24 mouse cellular contexts compared by ENCODE assay signal in the genomic region with DNA sequence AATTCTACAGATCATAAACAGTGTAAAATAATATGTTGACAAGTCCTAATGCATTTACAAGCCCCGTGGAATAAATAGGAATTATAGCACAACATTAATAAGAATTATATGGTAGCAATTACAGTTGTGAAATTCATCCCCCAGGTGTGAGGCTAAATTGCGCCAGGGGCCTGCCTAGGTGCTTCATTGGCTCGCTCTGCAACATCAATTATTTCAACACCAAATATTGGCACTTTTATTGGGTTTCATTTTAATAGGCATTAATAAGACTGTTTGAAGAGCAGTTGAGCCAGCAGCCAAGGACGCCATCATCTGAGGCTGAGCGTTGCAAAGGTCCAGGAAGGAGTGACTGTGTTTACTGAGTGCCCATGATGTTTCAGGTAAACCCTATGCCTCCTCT.
A peak's percentile ranks its signal among the peaks of the same experiment; 100 is the strongest.
DNase-seq lines count a peak whose midpoint lies in the region; ATAC-seq lines count a peak whose summit lies in the region.
"Had no signal": no experiment of that assay in that cellular context is flagged by ENCODE, and none has a peak within 500 bp of the region (broad histone marks: within the 10 kb centered on the region; RNA-seq: fewer than 3 reads in every experiment).

No protein-coding gene starts in this region.

- no peak overlapping the region for H3K4me2 ChIP-seq in limb, embryonic 11.5 days (ENCODE audit: low read depth, severe bottlenecking)
- H3K4me2 ChIP-seq in limb, embryonic 13.5 days (replicated peaks) = 0 out of 2 replicates have a peak overlapping the region, but pooled peaks have one; percentile 0
- H3K4me2 ChIP-seq: embryonic facial prominence, embryonic 13.5 days; embryonic facial prominence, embryonic 15.5 days; forebrain, embryonic 13.5 days; forebrain, embryonic 15.5 days had no signal

- DNase-seq in heart, embryonic 10.5 days (ENCODE audit: low spot score) = peak; percentile 27
- no peak for DNase-seq in heart, adult 8-10 months (ENCODE audit: low spot score)
- peak; percentile 73 for DNase-seq in hindlimb bud, embryonic 11.5 days (ENCODE audit: extremely low spot score, low read depth, low spot score)
- peak; percentile 49 for DNase-seq in limb, embryonic 11.5 days (ENCODE audit: low spot score)
- DNase-seq in heart, postnatal 14 days = no peak
- no peak for DNase-seq in kidney, postnatal 14 days
- DNase-seq in kidney, postnatal 36 days = no peak
- DNase-seq: adrenal gland, adult 2 months; adrenal gland, postnatal 10 days; adrenal gland, postnatal 25 days; cerebellum, adult 11 months; cerebellum, adult 18-20 months; cerebellum, adult 8-10 months; cerebellum, adult 9-11 months; cerebellum, postnatal 14 days; cerebellum, postnatal 36 days; embryo, embryonic 11 days had no signal

- peaks cover 18% of the 10 kb centered on the region for H3K4me1 ChIP-seq in heart, embryonic 10.5 days
- peaks cover 13% of the 10 kb centered on the region for H3K4me1 ChIP-seq in limb, embryonic 11.5 days (ENCODE audit: control insufficient read depth, insufficient read depth, low read length)
- H3K4me1 ChIP-seq in limb, embryonic 13.5 days = peaks cover 42% of the 10 kb centered on the region
- H3K4me1 ChIP-seq: embryonic facial prominence, embryonic 15.5 days; forebrain, embryonic 10.5 days had no signal

- whole genome bisulfite sequencing in heart, embryonic 10.5 days = 87% methylated on average over 5 of the region's 5 CpGs
- 22% methylated on average over 5 of the region's 5 CpGs for WGBS in limb, embryonic 11.5 days
- 28% methylated on average over 5 of the region's 5 CpGs for WGBS in limb, embryonic 13.5 days

- H3K4me3 ChIP-seq in heart, embryonic 10.5 days = no peak overlapping the region
- H3K4me3 ChIP-seq in limb, embryonic 11.5 days (ENCODE audit: low read depth, low read length) = no peak overlapping the region
- H3K4me3 ChIP-seq in limb, embryonic 13.5 days = no peak overlapping the region
- H3K4me3 ChIP-seq: embryonic facial prominence, embryonic 13.5 days; embryonic facial prominence, embryonic 15.5 days; erythroblast, embryonic 14.5 days; forebrain, embryonic 10.5 days; forebrain, embryonic 13.5 days; forebrain, embryonic 15.5 days had no signal

- no peaks in the 10 kb centered on the region for H3K36me3 ChIP-seq in heart, embryonic 10.5 days
- H3K36me3 ChIP-seq in limb, embryonic 11.5 days (ENCODE audit: control insufficient read depth, insufficient read depth, low read length) = no peaks in the 10 kb centered on the region
- H3K36me3 ChIP-seq in limb, embryonic 13.5 days = peaks cover 10% of the 10 kb centered on the region; the same call in 1 of the 2 replicates
- H3K36me3 ChIP-seq: embryonic facial prominence, embryonic 13.5 days; embryonic facial prominence, embryonic 15.5 days; forebrain, embryonic 10.5 days; forebrain, embryonic 15.5 days had no signal

- ATAC-seq in limb, embryonic 11.5 days (ENCODE audit: insufficient number of reproducible peaks, low FRiP score, low TSS enrichment, low read depth) = no peak
- ATAC-seq in limb, embryonic 13.5 days (ENCODE audit: low FRiP score, low read depth) = no peak
- ATAC-seq: forebrain, embryonic 13.5 days; forebrain, embryonic 15.5 days had no signal

- intact Hi-C loops in heart, postnatal 14 days (cut with DNase I) = no loop called here

- no peak overlapping the region for H3K9ac ChIP-seq in limb, embryonic 11.5 days (ENCODE audit: low read length)
- no peak overlapping the region for H3K9ac ChIP-seq in limb, embryonic 13.5 days
- H3K9ac ChIP-seq: embryonic facial prominence, embryonic 13.5 days; embryonic facial prominence, embryonic 15.5 days; forebrain, embryonic 13.5 days; forebrain, embryonic 15.5 days had no signal

- no peak overlapping the region for H3K27ac ChIP-seq in heart, embryonic 10.5 days
- H3K27ac ChIP-seq in limb, embryonic 11.5 days (replicated peaks; ENCODE audit: low read depth, low read length) = peak overlapping the region; percentile 64
- no peak overlapping the region for H3K27ac ChIP-seq in limb, embryonic 13.5 days
- H3K27ac ChIP-seq: embryonic facial prominence, embryonic 13.5 days; embryonic facial prominence, embryonic 15.5 days; forebrain, embryonic 10.5 days; forebrain, embryonic 13.5 days; forebrain, embryonic 15.5 days had no signal

- H3K9me3 ChIP-seq in heart, embryonic 10.5 days = no peaks in the 10 kb centered on the region
- H3K9me3 ChIP-seq in limb, embryonic 11.5 days (ENCODE audit: control insufficient read depth, low read length) = no peaks in the 10 kb centered on the region
- no peaks in the 10 kb centered on the region for H3K9me3 ChIP-seq in limb, embryonic 13.5 days
- H3K9me3 ChIP-seq: embryonic facial prominence, embryonic 13.5 days; embryonic facial prominence, embryonic 15.5 days; forebrain, embryonic 10.5 days; forebrain, embryonic 13.5 days; forebrain, embryonic 15.5 days had no signal

- no peaks in the 10 kb centered on the region for H3K27me3 ChIP-seq in heart, embryonic 10.5 days (ENCODE audit: insufficient read depth, poor library complexity, severe bottlenecking)
- H3K27me3 ChIP-seq in limb, embryonic 11.5 days (ENCODE audit: control insufficient read depth, insufficient read depth, low read length) = 0 out of 2 replicates have a peak, but pooled peaks cover 2% of the 10 kb centered on the region
- peaks cover 13% of the 10 kb centered on the region; the same call in 1 of the 2 replicates for H3K27me3 ChIP-seq in limb, embryonic 13.5 days
- H3K27me3 ChIP-seq: embryonic facial prominence, embryonic 13.5 days; embryonic facial prominence, embryonic 15.5 days; forebrain, embryonic 13.5 days; forebrain, embryonic 15.5 days had no signal

Comparison
In these comparisons a context has a peak if more than half of its experiments do, and no peak if none do; other contexts are left out.
1. DNase-seq: peak in heart, embryonic 10.5 days (single experiment), hindlimb bud, embryonic 11.5 days (single experiment) and limb, embryonic 11.5 days (single experiment); none in heart, adult 8-10 months (single experiment), heart, postnatal 14 days (0 of 2), kidney, postnatal 14 days (single experiment) and kidney, postnatal 36 days (0 of 2).